Mouse (Mus musculus): Measurements from ENCODE around the gene Slc25a25. TPM values are rescaled to one million over a fixed set of nuclear protein-coding genes. Genes with fewer than 3 reads are reported as not detected.

The Slc25a25 gene
- total RNA-seq, 1 experiment, result 22.1 TPM

GRCm38 (mm10) chr2:32395484-32395945, 55.7 kb downstream of the Slc25a25 start, which contains the start of gene Ptges2:
Gene Ptges2, plus strand, starts transcription at chr2:32395896.
- H3K4me1 ChIP-seq (ENCODE audit: control insufficient read depth in 2 of 2, insufficient read depth in 2 of 2, low read length in 2 of 2, poor library complexity in 1 of 2), result peaks cover 0 to 16% of the 10 kb centered on the region in 2 experiments; a peak in 2 of 4 replicates
- no peaks in the 10 kb centered on the region for H3K9me3 ChIP-seq (ENCODE audit: control insufficient read depth, insufficient read depth, low read depth, low read length)
- in situ Hi-C loops (cut with MboI; ENCODE audit: low sequenced_read_pairs in 2 of 2, unreplicated experiment in 2 of 2), result no loop called here
- H3K36me3 ChIP-seq (ENCODE audit: control insufficient read depth, insufficient read depth, low read length, poor library complexity, severe bottlenecking), result no peaks in the 10 kb centered on the region; the same call in 1 of the 2 replicates
- H3K9ac ChIP-seq (ENCODE audit: insufficient read depth, low read depth, low read length, poor library complexity, severe bottlenecking), result peak within 1 kb of the TSS; percentile 80
- TF ChIP-seq ZNF384 (IDR thresholded peaks at IDR 0.05; ENCODE audit: low read depth, low read length), result no peak
- TF ChIP-seq MAFK (IDR thresholded peaks at IDR 0.05; ENCODE audit: insufficient read depth, low read depth, low read length), result no peak
- TF ChIP-seq HCFC1 (IDR thresholded peaks at IDR 0.05; ENCODE audit: borderline replicate concordance, insufficient read depth, low read length), result no peak; the same call in 1 of the 2 replicates
- no peak for TF ChIP-seq CHD2 (IDR thresholded peaks at IDR 0.05; ENCODE audit: low read depth, low read length)
- TF ChIP-seq ZC3H11A (IDR thresholded peaks at IDR 0.05; ENCODE audit: borderline replicate concordance, low read depth, low read length), result no peak
- peak; percentile 91 for DNase-seq (ENCODE audit: low read depth, low spot score)
- H3K4me3 ChIP-seq (ENCODE audit: insufficient read depth in 1 of 2, low read depth in 1 of 2, low read length in 2 of 2, poor library complexity in 1 of 2, severe bottlenecking in 1 of 2), result peak within 1 kb of the TSS; percentile 78 to 85
- peak within 1 kb of the TSS; percentile 52; the same call in 1 of the 2 replicates for H3K27ac ChIP-seq (ENCODE audit: insufficient read depth, low read depth, low read length, poor library complexity, severe bottlenecking)

GRCm38 (mm10) chr2:32394973-32395372, 56.3 kb downstream of the Slc25a25 start:
- Histone ChIP-seq H3K4me1 (ENCODE audit: control insufficient read depth in 2 of 2, insufficient read depth in 2 of 2, low read length in 2 of 2, poor library complexity in 1 of 2) (peaks cover 0 to 15% of the 10 kb centered on the region in 2 experiments; a peak in 2 of 4 replicates), H3K36me3 (ENCODE audit: control insufficient read depth, insufficient read depth, low read length, poor library complexity, severe bottlenecking) (no peaks in the 10 kb centered on the region), H3K4me3 (ENCODE audit: insufficient read depth in 1 of 2, low read depth in 1 of 2, low read length in 2 of 2, poor library complexity in 1 of 2, severe bottlenecking in 1 of 2) (peak overlapping the region; percentile 78 to 85), H3K9ac (ENCODE audit: insufficient read depth, low read depth, low read length, poor library complexity, severe bottlenecking) (peak overlapping the region; percentile 78; the same call in 1 of the 2 replicates), H3K9me3 (ENCODE audit: control insufficient read depth, insufficient read depth, low read depth, low read length) (no peaks in the 10 kb centered on the region), H3K27ac (ENCODE audit: insufficient read depth, low read depth, low read length, poor library complexity, severe bottlenecking) (no peak overlapping the region)
- TF ChIP-seq HCFC1 (IDR thresholded peaks at IDR 0.05; ENCODE audit: borderline replicate concordance, insufficient read depth, low read length), result no peak
- TF ChIP-seq MAFK (IDR thresholded peaks at IDR 0.05; ENCODE audit: insufficient read depth, low read depth, low read length), result no peak
- TF ChIP-seq CHD2 (IDR thresholded peaks at IDR 0.05; ENCODE audit: low read depth, low read length), result no peak
- no peak for TF ChIP-seq ZNF384 (IDR thresholded peaks at IDR 0.05; ENCODE audit: low read depth, low read length)
- TF ChIP-seq ZC3H11A (IDR thresholded peaks at IDR 0.05; ENCODE audit: borderline replicate concordance, low read depth, low read length), result no peak
- in situ Hi-C loops (cut with MboI; ENCODE audit: low sequenced_read_pairs in 2 of 2, unreplicated experiment in 2 of 2), result no loop called here
- DNase-seq (ENCODE audit: low read depth, low spot score), result peak; percentile 13

DNA sequence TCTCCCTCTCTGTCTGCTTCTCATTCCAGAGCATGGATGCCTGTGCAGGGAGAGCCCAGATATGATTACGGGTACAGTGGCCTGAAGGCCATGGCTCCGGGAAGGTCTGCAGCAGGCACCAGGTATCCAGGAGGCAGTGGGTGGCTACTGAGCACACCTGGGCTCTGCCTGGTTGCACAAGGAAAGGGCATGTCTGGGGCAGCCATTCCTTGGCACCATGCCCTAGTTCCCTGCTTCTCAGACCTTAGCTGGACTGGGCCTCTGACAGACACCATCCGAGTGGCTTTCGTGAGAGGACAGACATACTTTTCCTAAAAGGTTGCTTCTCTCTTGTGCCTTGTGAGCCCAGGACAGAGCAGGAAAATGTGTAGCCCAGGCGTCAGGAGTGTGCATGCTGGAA, 59.2 kb downstream of the Slc25a25 start:
- H3K36me3 ChIP-seq (ENCODE audit: control insufficient read depth, insufficient read depth, low read length, poor library complexity, severe bottlenecking), result no peaks in the 10 kb centered on the region
- DNase-seq (ENCODE audit: low read depth, low spot score), result no peak
- no peaks in the 10 kb centered on the region for H3K9me3 ChIP-seq (ENCODE audit: control insufficient read depth, insufficient read depth, low read depth, low read length)
- no peak overlapping the region for H3K27ac ChIP-seq (ENCODE audit: insufficient read depth, low read depth, low read length, poor library complexity, severe bottlenecking)
- in situ Hi-C loops (cut with MboI; ENCODE audit: low sequenced_read_pairs in 2 of 2, unreplicated experiment in 2 of 2), result no loop called here
- TF ChIP-seq ZC3H11A (IDR thresholded peaks at IDR 0.05; ENCODE audit: borderline replicate concordance, low read depth, low read length) (no peak), MAFK (IDR thresholded peaks at IDR 0.05; ENCODE audit: insufficient read depth, low read depth, low read length) (no peak), HCFC1 (IDR thresholded peaks at IDR 0.05; ENCODE audit: borderline replicate concordance, insufficient read depth, low read length) (no peak), CHD2 (IDR thresholded peaks at IDR 0.05; ENCODE audit: low read depth, low read length) (no peak), ZNF384 (IDR thresholded peaks at IDR 0.05; ENCODE audit: low read depth, low read length) (no peak)
- H3K4me1 ChIP-seq (ENCODE audit: control insufficient read depth in 2 of 2, insufficient read depth in 2 of 2, low read length in 2 of 2, poor library complexity in 1 of 2), result peaks cover 0 to 9% of the 10 kb centered on the region in 2 experiments; a peak in 2 of 4 replicates
- no peak overlapping the region for H3K9ac ChIP-seq (ENCODE audit: insufficient read depth, low read depth, low read length, poor library complexity, severe bottlenecking)
- H3K4me3 ChIP-seq (ENCODE audit: insufficient read depth in 1 of 2, low read depth in 1 of 2, low read length in 2 of 2, poor library complexity in 1 of 2, severe bottlenecking in 1 of 2), result no peak overlapping the region

- no peak for TF ChIP-seq ZC3H11A (IDR thresholded peaks at IDR 0.05; ENCODE audit: borderline replicate concordance, low read depth, low read length)
- TF ChIP-seq HCFC1 (IDR thresholded peaks at IDR 0.05; ENCODE audit: borderline replicate concordance, insufficient read depth, low read length), result no peak
- no peak for TF ChIP-seq ZNF384 (IDR thresholded peaks at IDR 0.05; ENCODE audit: low read depth, low read length)
- TF ChIP-seq CHD2 (IDR thresholded peaks at IDR 0.05; ENCODE audit: low read depth, low read length), result no peak
- no peak for TF ChIP-seq MAFK (IDR thresholded peaks at IDR 0.05; ENCODE audit: insufficient read depth, low read depth, low read length)
- in situ Hi-C loops (cut with MboI; ENCODE audit: low sequenced_read_pairs in 2 of 2, unreplicated experiment in 2 of 2), result no loop called here
- peak; percentile 30 for DNase-seq (ENCODE audit: low read depth, low spot score)
- Histone ChIP-seq H3K36me3 (ENCODE audit: control insufficient read depth, insufficient read depth, low read length, poor library complexity, severe bottlenecking) (no peaks in the 10 kb centered on the region), H3K27ac (ENCODE audit: insufficient read depth, low read depth, low read length, poor library complexity, severe bottlenecking) (no peak overlapping the region), H3K4me3 (ENCODE audit: insufficient read depth in 1 of 2, low read depth in 1 of 2, low read length in 2 of 2, poor library complexity in 1 of 2, severe bottlenecking in 1 of 2) (peak overlapping the region in 1 of 2 experiments; percentile 11; a peak in 2 of 4 replicates), H3K4me1 (ENCODE audit: control insufficient read depth in 2 of 2, insufficient read depth in 2 of 2, low read length in 2 of 2, poor library complexity in 1 of 2) (peaks cover 0 to 6% of the 10 kb centered on the region in 2 experiments; a peak in 2 of 4 replicates), H3K9ac (ENCODE audit: insufficient read depth, low read depth, low read length, poor library complexity, severe bottlenecking) (peak overlapping the region; percentile 16; the same call in 1 of the 2 replicates), H3K9me3 (ENCODE audit: control insufficient read depth, insufficient read depth, low read depth, low read length) (no peaks in the 10 kb centered on the region)
Measured at GRCm38 (mm10) chr2:32390871-32391270, 60.4 kb downstream of the Slc25a25 start.

All from ES-E14 (cell line).